Mouse (Mus musculus) thymus, postnatal 14 days (tissue): ENCODE measurements around the gene Ccnj.

ENCODE experiments used
- DNase-seq: peaks from one replicate; pipeline ENCODE4 v3.0.0; 2021

Ccnj gene

DNA sequence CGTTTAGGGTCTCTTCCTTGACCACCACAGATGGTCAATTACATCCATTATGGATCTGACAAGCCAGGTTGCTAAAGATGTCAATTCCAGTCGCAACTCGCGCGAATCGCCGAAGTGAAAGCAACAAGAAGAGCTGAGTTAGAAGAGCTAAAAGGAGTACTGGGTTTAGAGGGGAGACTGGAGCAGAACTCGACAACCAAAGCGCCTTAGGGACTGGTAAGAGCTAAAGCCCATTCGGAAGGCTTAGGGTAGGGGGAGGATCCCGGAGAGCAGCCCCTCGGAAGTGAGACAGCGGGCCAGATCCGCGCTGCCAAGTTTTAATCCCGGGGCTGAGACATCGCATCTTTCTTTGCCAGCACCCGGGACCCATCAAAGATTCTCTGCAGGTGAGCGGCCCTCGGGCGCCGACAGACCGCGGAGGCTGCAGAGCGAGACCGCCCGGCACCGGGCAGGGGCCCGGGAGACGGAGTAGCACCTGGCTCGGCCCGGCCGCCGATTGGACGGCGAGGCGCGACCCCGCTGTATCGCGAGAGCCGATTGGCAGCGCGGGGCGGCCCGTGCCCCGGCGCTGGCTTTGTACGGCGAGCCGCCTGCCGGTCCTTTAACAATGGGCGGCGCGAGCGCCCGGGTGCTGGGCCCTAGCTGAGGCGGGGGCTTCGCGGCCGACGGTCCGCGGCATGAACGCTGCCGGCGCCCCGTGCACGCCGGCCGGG is at the start of gene Ccnj:
Gene Ccnj, plus strand, starts transcription at position 577 of the 713 bp plus-strand sequence.
- peak; percentile 94 for DNase-seq

DNA sequence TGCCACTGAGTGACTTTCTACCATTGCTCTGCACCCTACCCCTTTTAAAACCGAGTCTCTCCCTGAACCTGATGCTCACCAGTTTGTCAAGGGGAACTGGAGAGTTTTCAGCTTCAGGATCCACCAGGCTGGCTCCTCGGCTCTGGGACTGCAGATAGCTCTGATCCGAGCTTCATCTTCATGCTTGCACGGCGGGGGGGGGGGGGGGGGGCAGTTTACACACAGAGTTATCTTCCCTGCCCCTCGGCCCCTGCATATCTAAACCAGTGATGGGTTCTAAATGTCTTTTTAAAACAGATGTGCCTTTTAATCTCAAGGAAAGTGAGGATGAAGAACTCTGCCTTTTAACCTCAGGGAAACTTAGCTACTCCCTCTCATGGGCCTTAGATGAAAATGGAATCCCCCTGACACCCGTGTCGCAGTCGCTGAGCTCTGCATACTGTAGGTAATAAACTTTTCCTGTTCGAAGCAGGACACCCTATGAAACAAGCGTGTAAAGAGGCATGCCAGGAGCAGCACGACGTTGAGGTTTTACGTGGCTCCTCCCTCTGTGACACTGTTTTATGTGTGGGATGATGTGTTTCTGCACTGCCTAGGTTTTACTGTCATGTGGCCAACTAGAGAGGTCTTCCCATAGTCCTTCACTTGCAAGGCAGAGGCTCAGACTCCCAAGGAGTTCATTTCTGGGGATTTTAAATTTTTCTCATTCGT is 42.9 kb upstream of the Ccnj start:
- DNase-seq = no peak

GRCm38 (mm10) chr19:40788715-40789084 is 42.4 kb upstream of the Ccnj start:
- no peak for DNase-seq

DNA sequence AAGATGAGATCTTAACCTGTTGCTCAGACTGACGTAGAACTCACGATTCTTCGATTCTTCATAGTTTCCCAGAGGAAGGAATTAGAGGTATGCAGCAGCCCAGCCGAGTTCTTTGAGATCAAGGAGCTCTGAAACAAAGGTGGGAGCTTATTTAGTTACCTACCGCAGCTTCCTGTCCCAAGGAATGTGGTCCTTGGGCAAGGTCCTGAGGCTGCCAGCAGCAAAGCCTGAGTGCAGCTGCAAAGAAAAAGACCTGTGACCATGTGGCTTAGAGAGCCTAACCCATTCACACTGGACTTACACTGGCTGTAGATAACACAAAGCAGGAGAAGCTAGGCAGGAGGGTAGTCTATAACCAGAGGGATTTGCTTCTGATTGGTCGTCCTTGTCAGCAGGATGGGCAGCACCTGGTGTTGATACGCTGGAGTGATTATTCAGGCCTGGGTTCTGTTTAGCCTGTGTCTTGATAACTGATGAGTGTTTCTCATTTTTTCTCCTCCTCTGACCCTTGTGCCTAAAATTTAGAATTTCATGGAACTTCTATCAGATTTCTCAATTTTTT is 25.8 kb upstream of the Ccnj start:
- DNase-seq = no peak

GRCm38 (mm10) chr19:40809858-40810257 is 21.2 kb upstream of the Ccnj start:
- DNase-seq = peak; percentile 65

DNA sequence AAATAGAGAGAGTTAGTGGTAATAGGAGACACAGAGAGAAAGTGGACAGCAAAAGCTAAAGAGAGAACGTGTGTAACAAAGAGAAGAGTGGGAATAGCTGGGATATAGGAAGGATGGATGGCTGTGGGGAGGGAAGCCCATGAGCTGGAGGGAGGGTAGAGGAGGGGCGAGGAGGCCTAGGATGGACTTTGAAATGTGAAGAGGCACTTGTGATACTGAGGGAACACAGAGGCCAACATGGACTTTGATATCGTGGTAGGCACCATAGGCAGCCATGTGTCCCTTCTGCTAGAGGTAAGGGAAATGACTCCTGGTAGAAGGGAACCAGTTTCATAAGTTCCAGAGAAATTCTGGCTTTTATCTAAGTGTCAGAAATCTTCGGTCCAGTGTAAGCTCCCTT is 19.2 kb upstream of the Ccnj start:
- no peak for DNase-seq

- DNase-seq = no peak
These were observed 18.3 kb upstream of the Ccnj start for GRCm38 (mm10) chr19:40812778-40813177.

DNA sequence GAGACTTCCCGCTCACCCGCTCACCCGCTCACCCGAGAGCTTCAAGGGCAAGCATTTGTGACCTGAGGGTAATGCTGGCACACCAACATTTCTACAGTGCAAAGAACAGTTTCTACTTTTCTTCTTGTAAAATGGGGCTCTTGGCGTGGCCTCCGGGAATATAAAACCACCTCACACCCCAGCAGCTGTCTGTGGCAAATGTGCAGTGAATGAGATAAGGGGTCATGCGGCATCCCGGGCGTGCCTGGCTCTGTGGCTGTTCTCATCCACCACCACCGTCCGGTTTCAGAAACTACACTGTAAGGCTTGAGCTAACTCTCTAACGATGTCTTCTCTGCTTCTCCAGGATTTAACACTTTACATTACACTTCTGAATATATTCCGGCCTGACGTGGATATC is 17.7 kb upstream of the Ccnj start:
- no peak for DNase-seq

DNA sequence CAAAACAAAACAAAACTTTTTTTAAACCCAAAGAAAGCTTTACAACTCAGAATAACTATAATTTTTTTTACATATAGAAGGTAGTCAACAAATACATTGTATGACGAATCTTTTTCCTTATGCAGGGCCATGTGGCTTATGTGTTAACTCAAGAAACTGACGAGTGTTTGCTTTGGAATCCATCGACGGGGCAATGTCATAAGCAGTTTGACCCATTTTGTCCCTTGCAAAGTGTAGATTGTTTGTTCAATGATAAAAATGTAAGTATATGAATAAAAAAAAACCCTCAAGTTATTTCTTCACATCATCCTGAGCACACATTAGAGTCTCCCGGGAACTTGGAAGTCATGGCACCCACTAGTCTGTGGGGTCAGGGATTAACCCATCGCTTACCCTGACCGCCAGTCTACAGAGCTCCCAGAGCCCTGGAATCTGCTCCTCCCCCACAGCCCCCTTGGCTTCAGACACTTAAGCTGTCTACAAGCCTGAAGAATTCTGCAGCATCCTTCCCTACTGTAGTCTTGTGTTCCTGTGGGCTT is 15.4 kb upstream of the Ccnj start:
- DNase-seq = no peak

DNA sequence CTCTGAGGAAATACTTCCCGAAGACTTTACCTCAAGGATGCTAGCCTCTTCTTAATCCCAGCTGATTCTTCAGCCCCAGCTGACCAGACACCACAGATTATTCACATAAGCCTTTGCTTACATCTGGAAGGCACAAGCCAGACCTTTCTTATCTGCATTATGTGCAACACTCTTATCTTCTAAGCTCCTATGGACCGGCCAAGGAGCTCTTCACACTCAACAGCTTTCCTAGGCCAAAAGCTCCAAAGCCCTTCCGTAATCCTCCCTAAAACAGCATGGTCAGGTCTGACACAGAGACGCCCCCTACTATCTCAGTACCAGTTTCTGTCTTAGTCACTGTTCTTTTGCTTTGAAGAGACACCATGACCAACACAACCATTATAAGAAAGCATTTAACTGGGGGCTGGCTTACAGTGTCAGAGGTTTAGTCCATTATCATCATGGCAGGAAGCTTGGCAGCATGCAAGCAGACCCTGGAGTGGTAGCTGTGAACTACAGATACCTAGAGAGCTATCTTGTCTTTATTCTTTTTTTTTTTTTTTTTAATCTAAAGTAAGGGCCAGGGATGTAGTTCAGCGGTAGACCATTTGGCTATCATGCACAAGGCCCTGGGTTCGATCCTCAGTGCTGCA is 13.1 kb upstream of the Ccnj start:
- DNase-seq = no peak

GRCm38 (mm10) chr19:40818764-40819163 is 12.3 kb upstream of the Ccnj start:
- DNase-seq = peak; percentile 33

GRCm38 (mm10) chr19:40821306-40821825 is 9.7 kb upstream of the Ccnj start:
- DNase-seq = no peak

DNA sequence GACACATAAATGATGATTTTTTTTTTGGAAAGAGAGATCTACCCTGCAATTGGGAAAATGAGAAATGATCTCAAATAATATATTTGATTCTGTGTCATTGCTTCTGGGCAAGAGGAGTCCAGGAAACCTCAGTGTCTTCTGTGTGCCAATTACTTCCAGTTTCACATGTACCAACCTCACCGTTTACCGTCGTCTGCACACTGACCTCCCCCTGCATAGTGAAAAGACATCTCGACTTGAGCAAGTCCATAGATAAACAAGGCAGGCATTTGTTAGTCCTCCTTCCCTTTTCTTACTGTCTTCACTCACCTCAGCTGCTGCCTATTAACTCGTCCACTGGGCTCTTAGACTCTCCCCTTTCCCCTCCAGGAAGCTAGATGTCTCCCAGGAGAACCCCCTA is 5.4 kb upstream of the Ccnj start:
- DNase-seq = no peak

DNA sequence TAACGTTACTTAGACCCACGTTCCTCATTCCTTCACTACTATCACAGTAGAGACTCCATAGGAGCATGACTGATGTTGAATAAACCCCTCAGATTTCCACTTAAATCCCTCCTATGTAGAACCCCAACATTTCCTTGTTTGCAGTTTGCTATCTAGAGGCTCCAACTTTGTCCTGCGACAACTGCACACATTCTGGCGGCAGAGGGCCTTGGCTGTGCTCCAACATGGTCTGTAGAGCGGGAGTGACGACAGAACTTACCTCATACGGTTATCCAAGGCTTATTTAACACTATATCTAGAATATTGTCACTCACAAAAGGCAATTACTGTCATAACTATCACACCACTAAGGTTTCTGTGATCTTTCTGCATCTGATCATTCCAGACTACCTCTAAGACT is 4.3 kb upstream of the Ccnj start:
- no peak for DNase-seq

GRCm38 (mm10) chr19:40830198-40830597 is 881 bp upstream of the Ccnj start:
- DNase-seq = no peak

DNA sequence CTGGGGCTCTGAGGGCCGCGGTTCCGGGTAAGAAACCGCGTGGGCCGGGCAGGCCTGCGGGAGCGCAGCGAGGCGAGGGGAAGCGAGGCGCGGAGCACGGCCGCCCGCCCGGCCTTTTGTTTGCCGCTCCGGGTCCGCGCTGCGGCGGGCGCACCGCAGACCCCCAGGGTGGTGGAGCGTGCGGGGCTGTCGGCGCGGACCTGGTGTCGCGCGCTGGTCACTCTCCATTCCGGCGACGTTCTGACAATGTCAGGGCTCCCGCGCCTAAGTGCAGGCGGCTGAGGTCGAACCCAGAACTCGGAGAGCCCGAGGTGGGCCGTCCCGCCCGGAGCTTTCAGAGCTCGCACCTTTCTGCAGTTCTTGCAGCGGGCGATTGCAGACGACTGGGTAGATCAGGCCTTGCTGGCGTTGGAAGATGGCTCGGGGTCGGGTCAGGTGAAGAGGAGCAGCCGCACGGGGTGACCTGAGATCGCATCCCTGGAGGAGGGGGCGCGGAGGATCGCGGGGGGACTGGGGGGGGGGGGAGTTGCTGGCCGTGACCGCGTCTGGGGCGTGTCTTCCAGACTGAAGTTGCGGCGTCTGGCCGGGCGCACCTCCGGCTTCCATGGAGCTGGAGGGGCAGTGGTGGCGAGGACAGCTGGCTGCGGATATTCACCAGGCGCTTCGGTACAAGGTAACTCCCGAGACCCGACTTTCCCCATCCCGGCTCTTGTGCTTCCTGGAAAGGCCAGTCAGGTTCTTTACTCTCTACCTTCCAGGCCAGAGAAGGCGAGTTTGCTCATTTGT is 530 bp downstream of the Ccnj start:
- DNase-seq = peak; percentile 58

DNA sequence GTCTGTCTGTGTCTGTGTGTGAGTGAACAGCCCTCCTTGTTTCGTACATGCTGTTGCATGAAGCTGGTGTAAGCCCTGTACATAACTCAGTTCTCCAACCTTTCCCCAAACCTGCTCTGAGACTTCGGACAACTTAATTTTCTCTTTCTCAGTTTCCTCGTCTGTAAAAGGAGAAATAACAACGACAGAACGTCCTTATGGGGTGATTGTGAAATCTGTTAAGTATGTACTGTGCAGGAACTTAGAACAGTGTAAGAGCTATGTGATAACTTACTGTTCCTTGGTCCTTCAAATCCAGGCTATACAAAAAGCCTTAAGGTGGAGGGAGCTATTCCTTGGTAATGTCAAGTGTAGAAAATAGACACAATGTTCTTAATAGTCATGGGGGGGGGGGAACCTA is 1.3 kb downstream of the Ccnj start:
- DNase-seq = no peak

DNA sequence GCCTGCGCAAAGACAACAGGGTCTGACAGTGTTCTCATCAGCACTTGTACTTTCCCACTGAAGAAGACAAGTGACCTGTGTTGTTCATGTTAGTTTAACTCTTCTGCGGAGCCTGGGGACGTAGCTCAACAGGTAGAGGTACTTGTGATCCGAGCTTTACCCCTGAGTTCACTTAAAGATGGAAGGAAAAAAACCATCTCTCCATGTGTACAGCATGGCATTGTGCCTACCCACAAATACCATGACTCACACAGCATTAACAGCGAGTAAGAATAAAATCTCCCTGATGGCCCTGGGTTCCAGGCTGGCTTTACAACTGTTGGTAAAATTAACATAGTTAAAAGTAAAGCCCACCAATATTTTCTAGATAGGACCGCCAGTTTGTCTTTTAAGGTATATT is 3.4 kb downstream of the Ccnj start:
- DNase-seq = no peak

- no peak for DNase-seq
These were observed 7.1 kb downstream of the Ccnj start for GRCm38 (mm10) chr19:40838205-40838604.

DNA sequence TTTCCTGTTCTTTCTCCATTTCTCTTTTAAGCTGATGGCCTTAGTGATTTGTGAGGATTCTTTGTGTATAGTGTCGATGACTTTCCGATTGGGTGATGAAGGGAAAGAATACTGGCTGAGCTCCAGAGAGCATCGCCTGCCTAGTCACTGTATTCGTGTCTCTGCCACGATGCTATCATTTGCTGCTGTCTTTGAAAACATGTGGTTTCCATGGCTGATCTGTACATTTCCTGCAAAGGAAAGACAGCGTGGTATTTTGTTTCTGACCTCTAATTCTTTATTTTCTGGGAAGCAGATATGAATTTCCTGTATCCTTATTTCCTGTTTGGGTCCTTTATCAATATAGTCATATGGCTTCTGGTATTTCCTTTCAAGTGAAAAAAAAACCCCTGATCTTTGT is 9.2 kb downstream of the Ccnj start:
- DNase-seq = no peak

DNA sequence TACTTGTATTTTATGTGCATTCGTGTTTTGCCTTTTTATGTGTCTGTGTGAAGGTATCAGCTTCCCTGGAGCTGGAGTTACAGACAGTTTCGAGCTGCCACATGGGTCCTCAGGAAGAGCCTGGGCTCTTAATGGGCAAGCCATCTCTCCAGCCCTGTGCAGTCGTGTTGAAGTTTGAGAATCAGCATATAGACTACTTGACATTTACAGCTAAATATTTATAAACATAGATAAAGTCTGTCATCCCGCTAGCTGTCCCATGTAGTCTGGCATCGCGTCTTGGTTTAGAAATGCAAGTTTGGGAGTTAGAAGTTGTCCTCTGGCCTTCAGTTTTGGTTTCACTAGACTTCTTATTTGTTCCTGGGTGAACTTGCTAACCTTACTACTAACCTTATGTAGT is 10.0 kb downstream of the Ccnj start:
- no peak for DNase-seq

GRCm38 (mm10) chr19:40841593-40841992 is 10.5 kb downstream of the Ccnj start:
- no peak for DNase-seq

- no peak for DNase-seq
These were observed 13.7 kb downstream of the Ccnj start for GRCm38 (mm10) chr19:40844731-40845130.
